Mouse (Mus musculus): ENCODE results near the gene Gsta2.

The Gsta2 gene

GRCm38 (mm10) chr9:78374397-78374796 is 18.8 kb upstream of the Gsta2 start:
- POLR2A ChIA-PET, result interaction anchor here (0.5 to 12.3 kb wide), 85 partner anchors 8 to 1391 kb away, joined by 3 to 455 read pairs (median 6); partner anchors contain the start of genes Ddx43 (in 4 of the 4), Mto1 (in 3 of the 4), Cgas (in 2 of the 4) and Gsta2 (in 2 of the 4)
- CTCF ChIA-PET, result interaction anchor here in 3 of 4 experiments (1.0 to 3.5 kb wide), 10 partner anchors 12 to 34 kb away, joined by 3 to 17 read pairs (median 6); partner anchors contain the start of gene Ddx43 (in 1 of the 3)

GRCm38 (mm10) chr9:78372827-78373504 is 17.4 kb upstream of the Gsta2 start:
- CTCF ChIA-PET, result interaction anchor here in 2 of 4 experiments (0.9 to 3.5 kb wide), 5 partner anchors 13 to 32 kb away, joined by 3 to 17 read pairs (median 14); no protein-coding TSS in a partner anchor
- POLR2A ChIA-PET, result interaction anchor here in 3 of 4 experiments (0.9 to 12.3 kb wide), 36 partner anchors 7 to 199 kb away, joined by 3 to 455 read pairs (median 12); partner anchors contain the start of genes Ddx43 (in 2 of the 3) and Gsta2 (in 2 of the 3)

GRCm38 (mm10) chr9:78371441-78371840 is 15.9 kb upstream of the Gsta2 start:
- ChIA-PET POLR2A (interaction anchor here in 3 of 4 experiments (0.5 to 12.3 kb wide), 27 partner anchors 8 to 619 kb away, joined by 3 to 455 read pairs (median 6); partner anchors contain the start of genes Ddx43 (in 2 of the 3) and Gsta2 (in 2 of the 3)), CTCF (no interaction called here)

- ChIA-PET POLR2A (interaction anchor here (0.6 to 12.3 kb wide), 13 partner anchors 7 to 178 kb away, joined by 3 to 455 read pairs (median 57); partner anchors contain the start of genes Gsta2 (in 2 of the 4) and Ddx43 (in 1 of the 4)), CTCF (no interaction called here)
These were observed 14.2 kb upstream of the Gsta2 start for GRCm38 (mm10) chr9:78369786-78370185.

GRCm38 (mm10) chr9:78369349-78369748 is 13.8 kb upstream of the Gsta2 start:
- ChIA-PET POLR2A (interaction anchor here (0.8 to 2.3 kb wide), 59 partner anchors 9 to 216 kb away, joined by 3 to 115 read pairs (median 9); partner anchors contain the start of genes Gsta2 (in 3 of the 4), Ooep (in 3 of the 4), Ddx43 (in 2 of the 4) and Cgas (in 1 of the 4)), CTCF (interaction anchor here in 2 of 4 experiments (1.1 to 2.0 kb wide), 4 partner anchors 9 to 158 kb away, joined by 3 to 14 read pairs (median 4); no protein-coding TSS in a partner anchor)

GRCm38 (mm10) chr9:78368671-78369293 is 13.2 kb upstream of the Gsta2 start:
- ChIA-PET POLR2A (interaction anchor here (0.6 to 2.3 kb wide), 90 partner anchors 8 to 452 kb away, joined by 3 to 115 read pairs (median 5); partner anchors contain the start of genes Ddx43 (in 3 of the 4), Gsta2 (in 3 of the 4), Ooep (in 3 of the 4) and Fbxo9 (in 2 of the 4)), CTCF (interaction anchor here in 2 of 4 experiments (1.1 to 2.0 kb wide), 6 partner anchors 9 to 159 kb away, joined by 3 to 14 read pairs (median 4); no protein-coding TSS in a partner anchor)

GRCm38 (mm10) chr9:78367959-78368358 is 12.4 kb upstream of the Gsta2 start, which contains the start of gene Dppa5a:
Gene Dppa5a, minus strand, starts transcription at chr9:78368177.
- POLR2A ChIA-PET, result interaction anchor here (0.6 to 2.3 kb wide), 92 partner anchors 8 to 451 kb away, joined by 3 to 115 read pairs (median 5); partner anchors contain the start of genes Ooep (in 4 of the 4), Ddx43 (in 3 of the 4), Fbxo9 (in 2 of the 4) and Gsta2 (in 2 of the 4)
- CTCF ChIA-PET, result interaction anchor here in 2 of 4 experiments (1.1 to 2.0 kb wide), 6 partner anchors 9 to 159 kb away, joined by 3 to 14 read pairs (median 4); no protein-coding TSS in a partner anchor

GRCm38 (mm10) chr9:78365850-78366544 is 10.4 kb upstream of the Gsta2 start:
- ChIA-PET POLR2A (interaction anchor here (0.6 to 1.6 kb wide), 43 partner anchors 8 to 1308 kb away, joined by 3 to 70 read pairs (median 4); partner anchors contain the start of genes Ooep (in 3 of the 4), Gsta2 (in 1 of the 4) and Slc17a5 (in 1 of the 4)), CTCF (interaction anchor here in 2 of 4 experiments (0.6 to 0.8 kb wide), 3 partner anchors 20 to 196 kb away, joined by 3 to 6 read pairs (median 3); no protein-coding TSS in a partner anchor)

- POLR2A ChIA-PET, result interaction anchor here (0.6 to 15.5 kb wide), 16 partner anchors 10 to 173 kb away, joined by 3 to 455 read pairs (median 6); partner anchors contain the start of gene Ooep (in 3 of the 4)
- CTCF ChIA-PET, result interaction anchor here (0.6 to 1.6 kb wide), 7 partner anchors 13 to 545 kb away, joined by 3 to 11 read pairs (median 4); no protein-coding TSS in a partner anchor
These were observed 9.1 kb upstream of the Gsta2 start for GRCm38 (mm10) chr9:78364701-78365100.

- ChIA-PET POLR2A (interaction anchor here (0.6 to 15.5 kb wide), 24 partner anchors 10 to 605 kb away, joined by 3 to 455 read pairs (median 4); partner anchors contain the start of genes Ooep (in 2 of the 4) and Ddx43 (in 1 of the 4)), CTCF (interaction anchor here in 3 of 4 experiments (0.6 to 1.7 kb wide), 6 partner anchors 12 to 250 kb away, joined by 3 to 8 read pairs (median 3); no protein-coding TSS in a partner anchor)
These were observed 7.8 kb upstream of the Gsta2 start for GRCm38 (mm10) chr9:78363374-78363773.

GRCm38 (mm10) chr9:78360484-78360872 is 4.9 kb upstream of the Gsta2 start:
- CTCF ChIA-PET, result interaction anchor here in 3 of 4 experiments (0.5 to 2.1 kb wide), 9 partner anchors 9 to 70 kb away, joined by 3 to 13 read pairs (median 4); no protein-coding TSS in a partner anchor
- POLR2A ChIA-PET, result interaction anchor here (0.6 to 15.5 kb wide), 31 partner anchors 8 to 601 kb away, joined by 3 to 455 read pairs (median 7); partner anchors contain the start of genes Dppa5a (in 4 of the 4), Ooep (in 3 of the 4), Cgas (in 1 of the 4) and Mto1 (in 1 of the 4)

- CTCF ChIA-PET, result interaction anchor here (0.5 to 2.3 kb wide), 17 partner anchors 8 to 251 kb away, joined by 3 to 17 read pairs (median 3); partner anchors contain the start of genes Dppa5a (in 1 of the 4) and Fbxo9 (in 1 of the 4)
- POLR2A ChIA-PET, result interaction anchor here (0.6 to 15.5 kb wide), 45 partner anchors 8 to 600 kb away, joined by 3 to 455 read pairs (median 5); partner anchors contain the start of genes Dppa5a (in 4 of the 4), Ooep (in 3 of the 4), Ddx43 (in 2 of the 4) and Cgas (in 1 of the 4)
These were observed 4.3 kb upstream of the Gsta2 start for GRCm38 (mm10) chr9:78359750-78360483.

GRCm38 (mm10) chr9:78358053-78358452 is 2.5 kb upstream of the Gsta2 start:
- ChIA-PET CTCF (interaction anchor here (0.5 to 2.6 kb wide), 31 partner anchors 10 to 245 kb away, joined by 3 to 29 read pairs (median 3); partner anchors contain the start of genes Ddx43 (in 2 of the 4), Dppa5a (in 1 of the 4), Mto1 (in 1 of the 4) and Ooep (in 1 of the 4)), POLR2A (interaction anchor here (0.6 to 15.5 kb wide), 34 partner anchors 8 to 181 kb away, joined by 3 to 455 read pairs (median 4); partner anchors contain the start of genes Ddx43 (in 3 of the 4), Dppa5a (in 3 of the 4) and Ooep (in 3 of the 4))

GRCm38 (mm10) chr9:78354665-78355578 is 666 bp downstream of the Gsta2 start:
- POLR2A ChIA-PET, result interaction anchor here in 2 of 4 experiments (0.7 to 15.5 kb wide), 7 partner anchors 11 to 163 kb away, joined by 3 to 455 read pairs (median 4); partner anchors contain the start of genes Dppa5a (in 1 of the 2) and Ooep (in 1 of the 2)
- CTCF ChIA-PET, result no interaction called here

All from embryonic stem cell, embryonic (primary cell).